Mouse (Mus musculus) hindbrain, embryonic 11.5 days (tissue): Measurements from ENCODE around the gene Ykt6. TPM values are rescaled to one million over a fixed set of nuclear protein-coding genes. Genes with fewer than 3 reads are reported as not detected.
"Not testable (repeated sequence)": the region's sequence is repeated elsewhere in the genome, so short reads cannot be mapped to it uniquely, and the experiment has no call there.

Source experiments
- ATAC-seq: fragments of 200-750 bp; cut with Nextera tagmentation; 2 replicates; pipeline ENCODE4 v1.8.0; 2017; ENCODE audit warnings: mild to moderate bottlenecking, moderate TSS enrichment, moderate library complexity; ENCODE audit not compliant: low FRiP score
- DNase-seq: peaks from one replicate; pipeline ENCODE4 v3.0.0-alpha.2; 2015; ENCODE audit warnings: low spot score
- H3K27ac ChIP-seq: fragments of 300-500 bp; sonication (generic); 2 replicates; pipeline ENCODE4 v1.5.1; 2014; ENCODE audit warnings: mild to moderate bottlenecking, low read depth, low read length
- H3K27me3 ChIP-seq: fragments of 300-500 bp; sonication (generic); 2 replicates; pipeline ENCODE4 v1.6.1; 2014; ENCODE audit warnings: mild to moderate bottlenecking, low read length, moderate library complexity, mixed read lengths; ENCODE audit not compliant: control insufficient read depth, insufficient read depth
- H3K36me3 ChIP-seq: fragments of 300-500 bp; sonication (generic); 2 replicates; pipeline ENCODE4 v1.6.1; 2014; ENCODE audit warnings: mild to moderate bottlenecking, low read length, moderate library complexity, mixed read lengths; ENCODE audit not compliant: control insufficient read depth, insufficient read depth
- H3K4me1 ChIP-seq: fragments of 300-500 bp; sonication (generic); replicated peaks from 2 replicates; pipeline ENCODE4 v1.6.1; 2014; ENCODE audit warnings: low read length, mixed read lengths; ENCODE audit not compliant: control insufficient read depth, insufficient read depth
- H3K4me2 ChIP-seq: fragments of 300-500 bp; sonication (generic); replicated peaks from 2 replicates; pipeline ENCODE4 v1.6.1; 2014; ENCODE audit warnings: mild to moderate bottlenecking, low read depth, low read length
- H3K4me3 ChIP-seq: fragments of 300-500 bp; sonication (generic); 2 replicates; pipeline ENCODE4 v1.5.1; 2014; ENCODE audit warnings: low read depth, low read length
- H3K9ac ChIP-seq: fragments of 300-500 bp; sonication (generic); 2 replicates; pipeline ENCODE4 v1.6.1; 2014; ENCODE audit warnings: low read depth, low read length
- H3K9me3 ChIP-seq: fragments of 300-500 bp; sonication (generic); 2 replicates; pipeline ENCODE4 v1.6.1; 2016; ENCODE audit warnings: low read length; ENCODE audit not compliant: control insufficient read depth
- WGBS: fragments of 180-500 bp; shearing (Covaris S2); extraction: QIAGEN DNeasy Blood & Tissue Kit; methylation state at CpG from one replicate; pipeline ENCODE4 v1.1.7; 2014; 5-methylcytosine and 5-hydroxymethylcytosine counted together
- polyA plus RNA-seq: library from polyadenylated mRNA; unstranded; fragments of >200 nt; fragmentation: Nextera tagmentation; extraction: Ambion mirVana; gene quantifications from 2 replicates; pipeline ENCODE4 v1.2.1, GENCODE M21; 2014

Ykt6 gene
- polyA plus RNA-seq, 1 experiment from 2014 or later: 30.2 TPM

GRCm38 (mm10) chr11:5915429-5916177 is 39.9 kb upstream of the Ykt6 start:
- no peak for DNase-seq

GRCm38 (mm10) chr11:5916178-5916548 is 39.3 kb upstream of the Ykt6 start:
- ATAC-seq (no peak), DNase-seq (no peak)
- Histone ChIP-seq H3K4me2 (no peak overlapping the region), H3K36me3 (no peaks in the 10 kb centered on the region), H3K9me3 (no peaks in the 10 kb centered on the region), H3K27ac (no peak overlapping the region), H3K4me3 (no peak overlapping the region), H3K9ac (no peak overlapping the region), H3K27me3 (no peaks in the 10 kb centered on the region), H3K4me1 (no peaks in the 10 kb centered on the region)
- WGBS: 78% methylated on average over 8 of the region's 8 CpGs

More at GRCm38 (mm10) chr11:5915429-5916177, 39.9 kb upstream of the Ykt6 start:
- Histone ChIP-seq H3K36me3 (no peaks in the 10 kb centered on the region), H3K4me3 (no peak overlapping the region), H3K27ac (no peak overlapping the region), H3K9me3 (no peaks in the 10 kb centered on the region), H3K4me2 (no peak overlapping the region), H3K4me1 (no peaks in the 10 kb centered on the region), H3K9ac (no peak overlapping the region), H3K27me3 (no peaks in the 10 kb centered on the region)
- 86% methylated on average over 5 of the region's 5 CpGs for WGBS
- ATAC-seq: no peak

DNA sequence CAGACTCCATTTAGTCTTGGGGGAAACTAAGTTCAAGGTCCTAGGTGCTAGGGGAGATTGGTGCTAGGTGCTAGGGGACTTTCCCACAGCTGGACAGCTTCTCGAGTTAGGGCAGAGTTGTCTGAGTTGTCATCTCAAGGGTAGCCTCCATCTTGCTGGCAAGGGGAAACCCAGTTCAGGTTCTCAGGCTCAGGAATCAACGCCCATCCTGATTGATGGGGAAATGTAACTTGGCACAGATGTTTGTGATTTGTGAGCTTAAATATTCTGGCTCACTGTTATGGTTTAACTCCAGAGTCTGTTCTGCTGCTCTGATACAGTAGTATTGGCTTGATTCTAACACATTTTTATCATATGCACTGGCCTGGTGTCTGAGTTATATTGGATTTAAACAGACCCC is 37.4 kb upstream of the Ykt6 start:
- H3K9me3 ChIP-seq: no peaks in the 10 kb centered on the region
- no peaks in the 10 kb centered on the region for H3K4me1 ChIP-seq
- H3K27me3 ChIP-seq: no peaks in the 10 kb centered on the region
- 73% methylated on average over 2 of the region's 2 CpGs for WGBS
- no peaks in the 10 kb centered on the region for H3K36me3 ChIP-seq
- ATAC-seq (no peak), DNase-seq (no peak)
- H3K27ac ChIP-seq: no peak overlapping the region
- no peak overlapping the region for H3K9ac ChIP-seq
- no peak overlapping the region for H3K4me2 ChIP-seq
- no peak overlapping the region for H3K4me3 ChIP-seq

GRCm38 (mm10) chr11:5919606-5920005 is 35.9 kb upstream of the Ykt6 start:
- DNase-seq: no peak
- ATAC-seq: no peak
- H3K4me3 ChIP-seq: no peak overlapping the region

GRCm38 (mm10) chr11:5920323-5920960 is 35.1 kb upstream of the Ykt6 start:
- Histone ChIP-seq H3K9ac (no peak overlapping the region), H3K27me3 (no peaks in the 10 kb centered on the region), H3K27ac (no peak overlapping the region), H3K4me1 (no peaks in the 10 kb centered on the region), H3K4me3 (no peak overlapping the region), H3K36me3 (no peaks in the 10 kb centered on the region), H3K4me2 (no peak overlapping the region), H3K9me3 (no peaks in the 10 kb centered on the region)
- 36% methylated on average over 15 of the region's 17 CpGs for WGBS
- no peak for DNase-seq
- ATAC-seq: no peak

More at GRCm38 (mm10) chr11:5919606-5920005, 35.9 kb upstream of the Ykt6 start:
- Histone ChIP-seq H3K36me3 (no peaks in the 10 kb centered on the region), H3K9ac (no peak overlapping the region), H3K27me3 (no peaks in the 10 kb centered on the region), H3K9me3 (no peaks in the 10 kb centered on the region), H3K4me2 (no peak overlapping the region), H3K4me1 (no peaks in the 10 kb centered on the region), H3K27ac (no peak overlapping the region)
- WGBS: 89% methylated on average over 4 of the region's 4 CpGs

DNA sequence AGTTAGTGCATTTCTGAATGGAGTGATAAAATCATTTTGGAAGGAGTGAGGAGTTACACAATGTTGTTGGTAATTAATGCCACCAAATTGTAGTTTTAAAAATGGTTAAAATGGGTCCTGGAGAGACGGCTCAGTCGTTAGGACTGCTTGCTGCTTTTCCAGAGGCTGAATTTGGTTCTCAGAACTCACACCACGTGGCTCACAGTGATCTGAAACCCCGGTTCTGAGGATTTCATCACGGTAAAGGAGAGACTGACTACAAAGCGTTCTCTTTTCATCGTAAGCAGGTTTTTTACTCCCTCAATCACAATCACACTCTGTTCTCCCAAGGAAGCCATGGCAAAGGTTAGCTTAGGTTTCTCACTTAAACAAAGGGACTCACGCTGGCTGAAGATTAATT is 30.8 kb upstream of the Ykt6 start:
- Histone ChIP-seq H3K4me1 (no peaks in the 10 kb centered on the region), H3K9me3 (no peaks in the 10 kb centered on the region), H3K27me3 (no peaks in the 10 kb centered on the region), H3K4me3 (no peak overlapping the region), H3K27ac (no peak overlapping the region), H3K36me3 (no peaks in the 10 kb centered on the region), H3K9ac (no peak overlapping the region), H3K4me2 (no peak overlapping the region)
- WGBS: 58% methylated on average over 8 of the region's 8 CpGs
- no peak for DNase-seq
- ATAC-seq: no peak

DNA sequence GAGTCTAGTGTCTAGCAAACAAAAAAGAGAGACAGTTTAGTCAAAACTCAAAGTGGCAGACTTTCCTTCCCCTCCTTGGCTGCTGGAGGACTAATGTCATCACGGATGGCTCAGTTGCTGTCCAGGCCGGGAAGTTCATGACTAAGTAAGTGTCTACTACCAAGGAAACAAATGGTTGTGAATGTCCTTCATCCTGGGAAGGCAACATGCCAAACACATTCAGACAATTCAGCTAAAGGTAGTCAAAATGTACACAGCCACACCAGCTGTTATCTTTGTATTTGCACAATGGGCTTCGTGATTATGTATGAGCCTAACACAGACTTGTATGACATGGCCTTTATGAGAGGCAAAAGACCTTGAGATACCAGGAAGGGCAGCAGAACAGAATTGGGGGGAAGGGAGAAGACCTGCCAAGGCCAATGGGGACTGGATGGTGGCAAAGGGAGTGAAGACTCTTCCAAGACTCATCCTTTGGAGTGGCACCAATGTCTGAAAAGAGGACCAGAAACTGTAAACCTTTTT is 28.7 kb upstream of the Ykt6 start:
- 81% methylated on average over 3 of the region's 3 CpGs for WGBS
- Histone ChIP-seq H3K4me1 (no peaks in the 10 kb centered on the region), H3K27me3 (no peaks in the 10 kb centered on the region), H3K27ac (no peak overlapping the region), H3K4me2 (no peak overlapping the region), H3K36me3 (no peaks in the 10 kb centered on the region), H3K9me3 (no peaks in the 10 kb centered on the region), H3K4me3 (no peak overlapping the region), H3K9ac (no peak overlapping the region)
- DNase-seq (no peak), ATAC-seq (no peak)

DNA sequence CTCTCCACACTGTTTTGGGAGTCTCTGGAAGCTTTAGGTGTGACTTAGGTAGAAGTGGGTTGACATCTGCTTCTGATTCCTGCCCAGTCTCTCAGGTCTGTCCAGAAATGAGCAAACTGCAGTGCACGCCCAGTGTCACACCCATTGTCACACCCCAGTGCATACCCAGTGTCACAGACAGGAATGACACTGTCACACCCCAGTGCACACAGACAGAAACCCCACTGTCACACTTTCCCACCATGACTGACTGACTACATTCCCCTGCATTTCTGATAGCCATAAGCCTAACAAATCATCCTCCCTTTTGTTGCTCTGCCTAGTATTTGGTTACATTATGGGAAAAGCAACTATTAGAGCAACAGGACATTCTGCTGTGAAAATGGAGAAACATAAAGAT is 24.9 kb upstream of the Ykt6 start:
- H3K4me1 ChIP-seq: no peaks in the 10 kb centered on the region
- no peaks in the 10 kb centered on the region for H3K27me3 ChIP-seq
- no peak overlapping the region for H3K9ac ChIP-seq
- H3K36me3 ChIP-seq: no peaks in the 10 kb centered on the region
- H3K4me2 ChIP-seq: no peak overlapping the region
- WGBS: 57% methylated on average over 1 of the region's 1 CpGs
- no peak overlapping the region for H3K4me3 ChIP-seq
- no peaks in the 10 kb centered on the region for H3K9me3 ChIP-seq
- no peak for DNase-seq
- no peak overlapping the region for H3K27ac ChIP-seq
- ATAC-seq: no peak

DNA sequence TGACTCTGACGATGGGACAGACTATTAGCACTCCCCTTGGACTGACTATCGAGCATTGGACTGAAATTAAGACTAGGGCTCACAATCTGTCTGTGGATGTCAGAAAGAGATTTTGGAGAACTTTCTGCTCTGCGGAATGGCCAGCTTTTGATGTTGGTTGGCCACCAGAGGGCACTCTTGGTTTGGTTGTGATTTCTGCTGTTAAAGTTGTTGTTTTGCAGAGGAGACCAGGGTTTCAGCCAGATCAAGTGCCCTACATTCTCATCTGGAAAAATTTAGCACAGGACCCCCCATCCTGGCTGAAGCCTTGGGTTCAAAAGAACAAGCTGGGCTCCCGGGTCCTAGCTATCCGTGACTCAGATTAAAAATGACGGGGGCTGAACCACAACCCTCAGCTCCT is 23.5 kb upstream of the Ykt6 start:
- not testable (repeated sequence) for H3K36me3 ChIP-seq, H3K4me3 ChIP-seq, H3K4me2 ChIP-seq, H3K9ac ChIP-seq, H3K27ac ChIP-seq, H3K27me3 ChIP-seq, H3K4me1 ChIP-seq, H3K9me3 ChIP-seq, ATAC-seq
- WGBS: 86% methylated on average over 6 of the region's 6 CpGs
- DNase-seq: peak; percentile 23
